Mouse (Mus musculus): Measurements from ENCODE around the gene Cntn5. TPM values are rescaled to one million over a fixed set of nuclear protein-coding genes. Genes with fewer than 3 reads are reported as not detected.

The Cntn5 gene
- total and polyA plus RNA-seq, 2 experiments from 2014 or later, result 17.6 TPM

DNA sequence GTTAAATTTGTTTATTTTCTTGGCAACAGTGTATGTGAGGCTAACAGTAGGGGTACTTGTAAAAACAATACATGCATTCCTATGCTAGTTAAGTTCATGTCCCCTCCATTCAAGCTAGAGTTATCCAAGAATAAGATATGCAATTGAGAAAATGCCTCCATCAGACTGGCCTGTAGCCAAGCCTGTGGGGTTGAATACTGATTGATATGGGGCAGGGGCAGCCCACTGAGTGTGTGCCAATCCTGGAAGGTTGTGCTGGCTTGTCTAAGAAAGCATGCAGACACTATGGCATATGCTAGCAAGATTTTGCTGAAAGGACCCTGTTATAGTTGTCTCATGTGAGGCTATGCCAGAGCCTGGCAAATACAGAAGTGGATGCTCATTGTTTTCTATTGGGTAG lies 1196.8 kb downstream of the Cntn5 start:
- Histone ChIP-seq H3K9ac (replicated peaks; ENCODE audit: low read length) (no peak overlapping the region), H3K27ac (no peak overlapping the region), H3K4me1 (ENCODE audit: insufficient read depth, low read length) (no peaks in the 10 kb centered on the region), H3K36me3 (ENCODE audit: insufficient read depth, low read length) (no peaks in the 10 kb centered on the region), H3K4me3 (ENCODE audit: low read length) (no peak overlapping the region), H3K27me3 (ENCODE audit: insufficient read depth, low read length) (no peaks in the 10 kb centered on the region), H3K4me2 (ENCODE audit: low read depth, low read length) (no peak overlapping the region), H3K9me3 (ENCODE audit: low read length) (no peaks in the 10 kb centered on the region)
- ATAC-seq, result peak; percentile 85
- no peak for TF ChIP-seq CTCF (IDR thresholded peaks at IDR 0.05; ENCODE audit: low read depth)
- DNase-seq (ENCODE audit: low spot score), result peak; percentile 70

DNA sequence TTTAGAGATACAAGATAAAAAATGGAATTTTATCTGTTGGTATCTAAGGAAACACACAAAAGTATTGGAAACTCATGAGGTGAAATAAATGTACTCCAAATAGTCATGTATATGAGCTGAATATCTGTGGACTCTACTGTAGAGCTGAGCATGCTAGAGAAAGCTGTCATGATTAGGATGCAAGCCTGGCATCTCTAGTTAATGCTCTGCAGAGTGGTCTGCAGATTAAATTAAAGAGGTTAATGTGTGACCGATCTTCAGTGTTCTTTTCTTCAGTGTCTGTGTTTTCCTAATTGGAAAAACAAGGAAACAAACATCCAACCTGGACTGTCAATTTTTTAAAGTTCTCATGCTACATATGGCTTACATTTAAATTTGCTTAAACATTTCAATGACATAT lies 1199.4 kb downstream of the Cntn5 start:
- Histone ChIP-seq H3K4me3 (ENCODE audit: low read length) (no peak overlapping the region), H3K4me1 (ENCODE audit: insufficient read depth, low read length) (no peaks in the 10 kb centered on the region), H3K9ac (replicated peaks; ENCODE audit: low read length) (no peak overlapping the region), H3K27me3 (ENCODE audit: insufficient read depth, low read length) (no peaks in the 10 kb centered on the region), H3K9me3 (ENCODE audit: low read length) (no peaks in the 10 kb centered on the region), H3K27ac (no peak overlapping the region), H3K36me3 (ENCODE audit: insufficient read depth, low read length) (no peaks in the 10 kb centered on the region), H3K4me2 (ENCODE audit: low read depth, low read length) (no peak overlapping the region)
- ATAC-seq, result no peak
- TF ChIP-seq CTCF (IDR thresholded peaks at IDR 0.05; ENCODE audit: low read depth), result no peak
- DNase-seq (ENCODE audit: low spot score), result no peak
- 83% methylated on average over 1 of the region's 1 CpGs for WGBS

DNA sequence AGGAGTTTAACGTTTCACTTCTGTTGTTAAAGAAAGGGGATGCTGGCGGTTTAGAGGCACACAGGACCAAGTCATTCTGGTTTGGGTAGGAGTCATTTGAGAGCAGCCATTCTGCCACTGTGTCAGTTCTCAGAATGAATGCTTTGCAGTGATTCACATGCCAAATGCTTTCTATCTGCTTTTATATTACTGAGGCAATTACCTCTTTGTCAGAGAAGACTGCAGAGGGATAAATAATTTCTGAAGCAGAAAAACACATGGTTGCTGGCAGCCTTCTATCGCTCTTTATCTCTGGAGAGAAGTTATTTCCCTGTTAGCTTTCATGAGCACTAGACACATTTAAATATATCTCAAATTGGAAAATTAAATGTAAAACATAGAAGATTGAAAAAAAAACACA lies 1207.9 kb downstream of the Cntn5 start:
- Histone ChIP-seq H3K27ac (no peak overlapping the region), H3K4me1 (ENCODE audit: insufficient read depth, low read length) (no peaks in the 10 kb centered on the region), H3K4me2 (ENCODE audit: low read depth, low read length) (no peak overlapping the region), H3K9ac (replicated peaks; ENCODE audit: low read length) (no peak overlapping the region), H3K4me3 (ENCODE audit: low read length) (no peak overlapping the region), H3K27me3 (ENCODE audit: insufficient read depth, low read length) (no peaks in the 10 kb centered on the region), H3K36me3 (ENCODE audit: insufficient read depth, low read length) (no peaks in the 10 kb centered on the region), H3K9me3 (ENCODE audit: low read length) (no peaks in the 10 kb centered on the region)
- WGBS, result 47% methylated on average over 3 of the region's 3 CpGs
- TF ChIP-seq CTCF (IDR thresholded peaks at IDR 0.05; ENCODE audit: low read depth), result no peak
- DNase-seq (ENCODE audit: low spot score) (no peak), ATAC-seq (no peak)

- Histone ChIP-seq H3K4me1 (ENCODE audit: insufficient read depth, low read length) (no peaks in the 10 kb centered on the region), H3K4me3 (ENCODE audit: low read length) (no peak overlapping the region), H3K4me2 (ENCODE audit: low read depth, low read length) (no peak overlapping the region), H3K9ac (replicated peaks; ENCODE audit: low read length) (no peak overlapping the region), H3K27me3 (ENCODE audit: insufficient read depth, low read length) (no peaks in the 10 kb centered on the region), H3K36me3 (ENCODE audit: insufficient read depth, low read length) (no peaks in the 10 kb centered on the region), H3K9me3 (ENCODE audit: low read length) (no peaks in the 10 kb centered on the region), H3K27ac (no peak overlapping the region)
- ATAC-seq, result no peak
- TF ChIP-seq CTCF (IDR thresholded peaks at IDR 0.05; ENCODE audit: low read depth), result no peak
- 36% methylated on average over 5 of the region's 5 CpGs for WGBS
- DNase-seq (ENCODE audit: low spot score), result no peak
Measured at GRCm38 (mm10) chr9:9682348-9682884, 1222.2 kb downstream of the Cntn5 start.

- DNase-seq (ENCODE audit: low spot score) (no peak), ATAC-seq (no peak)
- H3K27ac ChIP-seq, result no peak overlapping the region
- H3K36me3 ChIP-seq (ENCODE audit: insufficient read depth, low read length), result no peaks in the 10 kb centered on the region
- H3K4me1 ChIP-seq (ENCODE audit: insufficient read depth, low read length), result no peaks in the 10 kb centered on the region
- 84% methylated on average over 4 of the region's 4 CpGs for WGBS
- H3K27me3 ChIP-seq (ENCODE audit: insufficient read depth, low read length), result no peaks in the 10 kb centered on the region
- no peaks in the 10 kb centered on the region for H3K9me3 ChIP-seq (ENCODE audit: low read length)
- H3K4me2 ChIP-seq (ENCODE audit: low read depth, low read length), result no peak overlapping the region
- no peak overlapping the region for H3K9ac ChIP-seq (replicated peaks; ENCODE audit: low read length)
- no peak for TF ChIP-seq CTCF (IDR thresholded peaks at IDR 0.05; ENCODE audit: low read depth)
- no peak overlapping the region for H3K4me3 ChIP-seq (ENCODE audit: low read length)
Measured at GRCm38 (mm10) chr9:9676078-9676477, 1228.5 kb downstream of the Cntn5 start.

- TF ChIP-seq CTCF (IDR thresholded peaks at IDR 0.05; ENCODE audit: low read depth), result no peak
- DNase-seq (ENCODE audit: low spot score), result no peak
- no peak overlapping the region for H3K27ac ChIP-seq
- H3K36me3 ChIP-seq (ENCODE audit: insufficient read depth, low read length), result no peaks in the 10 kb centered on the region
- no peak overlapping the region for H3K4me2 ChIP-seq (ENCODE audit: low read depth, low read length)
- H3K27me3 ChIP-seq (ENCODE audit: insufficient read depth, low read length), result no peaks in the 10 kb centered on the region
- no peak overlapping the region for H3K4me3 ChIP-seq (ENCODE audit: low read length)
- WGBS, result 82% methylated on average over 5 of the region's 5 CpGs
- ATAC-seq, result no peak
- H3K9ac ChIP-seq (replicated peaks; ENCODE audit: low read length), result no peak overlapping the region
- H3K9me3 ChIP-seq (ENCODE audit: low read length), result no peaks in the 10 kb centered on the region
- H3K4me1 ChIP-seq (ENCODE audit: insufficient read depth, low read length), result no peaks in the 10 kb centered on the region
Measured at GRCm38 (mm10) chr9:9674531-9674930, 1230.0 kb downstream of the Cntn5 start.

- Histone ChIP-seq H3K27me3 (ENCODE audit: insufficient read depth, low read length) (no peaks in the 10 kb centered on the region), H3K4me3 (ENCODE audit: low read length) (no peak overlapping the region), H3K4me1 (ENCODE audit: insufficient read depth, low read length) (no peaks in the 10 kb centered on the region), H3K9ac (replicated peaks; ENCODE audit: low read length) (no peak overlapping the region), H3K36me3 (ENCODE audit: insufficient read depth, low read length) (no peaks in the 10 kb centered on the region), H3K4me2 (ENCODE audit: low read depth, low read length) (0 out of 2 replicates have a peak overlapping the region, but pooled peaks have one; percentile 17), H3K9me3 (ENCODE audit: low read length) (no peaks in the 10 kb centered on the region), H3K27ac (no peak overlapping the region)
- WGBS, result 8% methylated on average over 13 of the region's 13 CpGs
- DNase-seq (ENCODE audit: low spot score), result peak; percentile 29
- no peak for TF ChIP-seq CTCF (IDR thresholded peaks at IDR 0.05; ENCODE audit: low read depth)
- ATAC-seq, result peak; percentile 55; the same call in 1 of the 2 replicates
Measured at GRCm38 (mm10) chr9:9673277-9674049, 1231.1 kb downstream of the Cntn5 start.
